Mouse (Mus musculus): ENCODE results near the gene Saa2. TPM values are rescaled to one million over a fixed set of nuclear protein-coding genes. Genes with fewer than 3 reads are reported as not detected.

The Saa2 gene
- total RNA-seq, 2 experiments from 2014 or later, result not detected

GRCm38 (mm10) chr7:46789177-46789849 is 37.7 kb downstream of the Saa2 start:
- Histone ChIP-seq H3K27ac (no peak overlapping the region), H3K4me3 (no peak overlapping the region)
- no peak for TF ChIP-seq CTCF (conservative IDR thresholded peaks at IDR 0.05)
- DNase-seq (ENCODE audit: low spot score in 2 of 2), result no peak

GRCm38 (mm10) chr7:46793871-46794270 is 42.3 kb downstream of the Saa2 start:
- no peak overlapping the region for H3K4me3 ChIP-seq
- DNase-seq (ENCODE audit: low spot score in 2 of 2), result no peak
- TF ChIP-seq CTCF (conservative IDR thresholded peaks at IDR 0.05), result no peak
- H3K27ac ChIP-seq, result no peak overlapping the region

- no peak; the same call in none of the 2 replicates for TF ChIP-seq CTCF (conservative IDR thresholded peaks at IDR 0.05)
- Histone ChIP-seq H3K27ac (peak within 1 kb of the TSS; percentile 98), H3K4me3 (peak within 1 kb of the TSS; percentile 89)
- peak; percentile 97 to 99 for DNase-seq (ENCODE audit: low spot score in 2 of 2)
These were observed 44.0 kb downstream of the Saa2 start, which contains the start of the genes Hps5 and Gtf2h1 for GRCm38 (mm10) chr7:46795287-46796205. Gene Hps5, minus strand, starts transcription at chr7:46796064. Gene Gtf2h1, plus strand, starts transcription at chr7:46796103.

DNA sequence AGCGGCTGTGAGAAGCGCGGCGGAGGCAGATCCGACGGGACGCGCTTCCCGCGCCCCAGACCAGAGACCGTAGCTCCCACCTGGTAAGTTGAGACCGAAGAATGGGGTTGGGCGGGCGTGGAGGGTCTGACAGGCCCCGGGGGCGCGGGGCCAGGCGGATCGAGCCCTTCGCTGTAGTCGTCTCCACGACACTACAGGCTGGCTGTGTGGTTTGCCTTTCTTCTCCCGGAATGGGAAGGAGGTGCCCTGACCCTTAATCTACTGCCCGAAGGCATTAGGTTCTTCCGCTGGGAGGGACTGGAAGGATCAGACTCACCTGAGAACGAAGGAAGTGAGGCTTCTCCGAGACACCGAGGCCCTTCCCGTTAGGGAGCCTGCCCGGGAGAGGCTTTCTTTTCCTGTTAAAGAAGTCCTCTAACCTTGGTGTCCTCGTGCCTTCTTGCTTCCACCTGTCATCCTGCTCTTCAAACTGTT is 44.7 kb downstream of the Saa2 start:
- DNase-seq (ENCODE audit: low spot score in 2 of 2), result no peak

DNA sequence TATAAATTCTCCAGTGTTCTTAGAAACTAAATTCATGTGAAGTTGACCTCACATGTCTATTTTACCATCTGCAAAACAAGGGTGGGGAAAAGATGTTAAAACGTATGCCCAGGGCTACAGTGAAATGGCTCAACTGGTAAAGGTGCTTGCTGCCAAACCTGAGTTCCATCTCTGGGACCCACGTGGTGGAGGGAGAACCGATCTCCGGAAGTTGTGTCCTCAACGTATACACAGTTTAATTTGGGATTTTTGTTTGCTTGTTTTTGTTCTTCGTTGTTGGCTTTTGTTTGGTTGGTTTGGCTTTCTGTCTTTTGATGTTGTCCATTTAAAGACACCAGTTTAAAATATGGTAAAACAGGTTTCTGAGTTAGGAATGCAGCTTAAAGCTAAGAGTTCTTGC is 45.2 kb downstream of the Saa2 start:
- TF ChIP-seq CTCF (conservative IDR thresholded peaks at IDR 0.05), result no peak
- H3K27ac ChIP-seq, result 0 out of 2 replicates have a peak overlapping the region, but pooled peaks have one; percentile 98

More for the DNA sequence above, 44.7 kb downstream of the Saa2 start:
- TF ChIP-seq CTCF (conservative IDR thresholded peaks at IDR 0.05), result no peak
- peak overlapping the region; percentile 89 for H3K4me3 ChIP-seq
- peak overlapping the region; percentile 98 for H3K27ac ChIP-seq

More for the DNA sequence above, 45.2 kb downstream of the Saa2 start:
- DNase-seq (ENCODE audit: low spot score in 2 of 2), result no peak
- peak overlapping the region; percentile 89 for H3K4me3 ChIP-seq

Other genes starting within 250 kb of the Saa2 start
- 10 to 100 TPM; 47.3 to 54.1 TPM for gene Sergef, start 112.0 kb upstream of the Saa2 start, total RNA-seq (2021)
- under 1 TPM; 0.44 to 0.61 TPM for gene Tph1, start 79.3 kb upstream of the Saa2 start, total RNA-seq (2021)
- gene Saal1, start 41.1 kb upstream of the Saa2 start, total RNA-seq (2021), result 10 to 100 TPM; 11.0 to 11.2 TPM
- gene Saa3, start 36.1 kb upstream of the Saa2 start, total RNA-seq (2021), result not detected
- gene Saa4, start 19.2 kb upstream of the Saa2 start, total RNA-seq (2021), result not detected
- not detected for gene Saa1, start 8.8 kb upstream of the Saa2 start, total RNA-seq (2021)
- gene Hps5, start 44.3 kb downstream of the Saa2 start, total RNA-seq (2021), result 10 to 100 TPM; 14.0 to 14.2 TPM
- gene Gtf2h1, start 44.3 kb downstream of the Saa2 start, total RNA-seq (2021), result 10 to 100 TPM; 35.0 to 36.1 TPM
- 100 to 1,000 TPM; 280 to 297 TPM for gene Ldha, start 89.7 kb downstream of the Saa2 start, total RNA-seq (2021)
- not detected for gene Ldhc, start 109.4 kb downstream of the Saa2 start, total RNA-seq (2021)
- 10 to 100 TPM; 75.8 to 77.9 TPM for gene Tsg101, start 168.2 kb downstream of the Saa2 start, total RNA-seq (2021)
- gene Uevld, start 206.7 kb downstream of the Saa2 start, total RNA-seq (2021), result 10 to 100 TPM; 14.5 to 15.7 TPM
- not detected for gene Gm9999, start 231.8 kb downstream of the Saa2 start, total RNA-seq (2021)